Mouse (Mus musculus) ES-E14 (cell line): ENCODE measurements around the gene Inpp1.

Experiments
- CHD2 ChIP-seq: IDR thresholded peaks from 2 replicates; pipeline ENCODE4 v1.6.1; 2014; ENCODE audit warnings: mild to moderate bottlenecking, low read depth, low read length, inconsistent platforms
- HCFC1 ChIP-seq: IDR thresholded peaks from 2 replicates; pipeline ENCODE4 v1.6.1; 2012; ENCODE audit warnings: low read length, inconsistent platforms, borderline replicate concordance; ENCODE audit not compliant: insufficient read depth
- ZC3H11A ChIP-seq: IDR thresholded peaks from 2 replicates; pipeline ENCODE4 v1.6.1; 2012; ENCODE audit warnings: low read depth, mild to moderate bottlenecking, inconsistent platforms, low read length, borderline replicate concordance
- ZNF384 ChIP-seq: IDR thresholded peaks from 2 replicates; pipeline ENCODE4 v1.6.1; 2012; ENCODE audit warnings: low read depth, low read length, inconsistent platforms

DNA sequence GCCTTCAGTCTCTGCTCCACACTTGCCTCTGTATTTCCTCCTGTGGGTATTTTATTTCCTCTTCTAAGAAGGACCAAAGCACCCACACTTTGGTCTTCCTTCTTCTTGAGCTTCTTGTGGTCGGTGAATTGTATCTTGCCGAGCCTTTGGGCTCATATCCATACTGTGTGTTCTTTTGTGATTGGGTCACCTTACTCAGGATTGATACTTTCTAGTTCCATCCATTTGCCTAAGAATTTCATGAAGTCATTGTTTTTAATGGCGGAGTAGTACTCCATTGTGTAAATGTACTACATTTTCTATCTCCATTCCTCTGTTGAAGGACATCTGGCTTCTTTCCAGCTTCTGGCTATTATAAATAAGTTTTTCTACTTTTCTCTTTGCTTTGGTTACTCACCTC lies 26.9 kb upstream of the Inpp1 start:
- TF ChIP-seq CHD2 (no peak), ZNF384 (no peak), HCFC1 (no peak), ZC3H11A (no peak)
